Mouse (Mus musculus) megakaryocyte, adult 5-6 weeks (primary cell): ENCODE results near the gene Cdhr4. TPM values are rescaled to one million over a fixed set of nuclear protein-coding genes. Genes with fewer than 3 reads are reported as not detected.

ENCODE experiments used
- total RNA-seq, 2 experiments: library from RNA; stranded (forward) in 1 of 2; stranded (reverse) in 1 of 2; fragments of 153-499, 151-499 nt in 1 of 2; fragments of 221-1000, 200-1000 nt in 1 of 2; gene quantifications; 2 replicates each; pipeline versions ENCODE4 v1.2.3 to v1.2.4; 2015 to 2017

Gene Cdhr4
- total RNA-seq, 2 experiments from 2014 or later = 0.33 to 0.51 TPM

Other genes starting within 250 kb of the Cdhr4 start
- 145 and 161 TPM in 2 replicates for gene Rbm5, start 221.5 kb upstream of the Cdhr4 start, total RNA-seq (2015)
- 208 and 249 TPM in 2 replicates for gene Rbm5, start 221.5 kb upstream of the Cdhr4 start, total RNA-seq (2017)
- 42.2 and 55.9 TPM in 2 replicates for gene Rbm6, start 119.3 kb upstream of the Cdhr4 start, total RNA-seq (2015)
- 117 and 119 TPM in 2 replicates for gene Rbm6, start 119.3 kb upstream of the Cdhr4 start, total RNA-seq (2017)
- 6.2 and 7.6 TPM in 2 replicates for gene Mon1a, start 104.3 kb upstream of the Cdhr4 start, total RNA-seq (2015)
- gene Mon1a, start 104.3 kb upstream of the Cdhr4 start, total RNA-seq (2017) = 16.6 and 17.7 TPM in 2 replicates
- 0.52 and 0.94 TPM in 2 replicates for gene Mst1r, start 85.6 kb upstream of the Cdhr4 start, total RNA-seq (2015)
- gene Mst1r, start 85.6 kb upstream of the Cdhr4 start, total RNA-seq (2017) = 2.2 and 2.3 TPM in 2 replicates
- not detected in 2 replicates for gene Actl11, start 64.0 kb upstream of the Cdhr4 start, total RNA-seq (2015)
- gene Actl11, start 64.0 kb upstream of the Cdhr4 start, total RNA-seq (2017) = not detected in 2 replicates
- not detected in 2 replicates for gene Camkv, start 56.8 kb upstream of the Cdhr4 start, total RNA-seq (2015)
- 0.04 TPM in 1 of 2 replicates, not detected in the other for gene Camkv, start 56.8 kb upstream of the Cdhr4 start, total RNA-seq (2017)
- 4.9 and 9.4 TPM in 2 replicates for gene Traip, start 42.4 kb upstream of the Cdhr4 start, total RNA-seq (2015)
- 12.0 and 15.8 TPM in 2 replicates for gene Traip, start 42.4 kb upstream of the Cdhr4 start, total RNA-seq (2017)
- gene Uba7, start 17.0 kb upstream of the Cdhr4 start, total RNA-seq (2015) = 37.5 and 44.3 TPM in 2 replicates
- gene Uba7, start 17.0 kb upstream of the Cdhr4 start, total RNA-seq (2017) = 35.6 and 43.2 TPM in 2 replicates
- 0.18 TPM in 1 of 2 replicates, not detected in the other for gene Gm20661, start 9.4 kb upstream of the Cdhr4 start, total RNA-seq (2015)
- not detected in 2 replicates for gene Gm20661, start 9.4 kb upstream of the Cdhr4 start, total RNA-seq (2017)
- 1.8 and 4.7 TPM in 2 replicates for gene Inka1, start 6.6 kb upstream of the Cdhr4 start, total RNA-seq (2015)
- 2.6 and 3.2 TPM in 2 replicates for gene Inka1, start 6.6 kb upstream of the Cdhr4 start, total RNA-seq (2017)
- gene Gm20662, start 3.9 kb downstream of the Cdhr4 start, total RNA-seq (2015) = not detected in 2 replicates
- not detected in 2 replicates for gene Gm20662, start 3.9 kb downstream of the Cdhr4 start, total RNA-seq (2017)
- gene Ip6k1, start 10.0 kb downstream of the Cdhr4 start, total RNA-seq (2015) = 20.1 and 24.6 TPM in 2 replicates
- 35.2 and 109 TPM in 2 replicates for gene Ip6k1, start 10.0 kb downstream of the Cdhr4 start, total RNA-seq (2017)
- 6.4 and 6.9 TPM in 2 replicates for gene Gmppb, start 56.7 kb downstream of the Cdhr4 start, total RNA-seq (2015)
- gene Gmppb, start 56.7 kb downstream of the Cdhr4 start, total RNA-seq (2017) = 14.0 and 19.1 TPM in 2 replicates
- gene Amigo3, start 60.7 kb downstream of the Cdhr4 start, total RNA-seq (2015) = 1.2 and 1.5 TPM in 2 replicates
- 2.0 and 2.6 TPM in 2 replicates for gene Amigo3, start 60.7 kb downstream of the Cdhr4 start, total RNA-seq (2017)
- gene Mst1, start 87.9 kb downstream of the Cdhr4 start, total RNA-seq (2015) = 0.69 TPM in 1 of 2 replicates, not detected in the other
- not detected in 2 replicates for gene Mst1, start 87.9 kb downstream of the Cdhr4 start, total RNA-seq (2017)
- gene Rnf123, start 90.8 kb downstream of the Cdhr4 start, total RNA-seq (2015) = 27.8 and 30.7 TPM in 2 replicates
- gene Rnf123, start 90.8 kb downstream of the Cdhr4 start, total RNA-seq (2017) = 20.9 and 21.1 TPM in 2 replicates
- 37.9 and 41.0 TPM in 2 replicates for gene Apeh, start 102.1 kb downstream of the Cdhr4 start, total RNA-seq (2015)
- 56.9 and 61.8 TPM in 2 replicates for gene Apeh, start 102.1 kb downstream of the Cdhr4 start, total RNA-seq (2017)
- 0.91 and 1.5 TPM in 2 replicates for gene Bsn, start 197.9 kb downstream of the Cdhr4 start, total RNA-seq (2015)
- gene Bsn, start 197.9 kb downstream of the Cdhr4 start, total RNA-seq (2017) = 0.37 and 0.62 TPM in 2 replicates